Mouse (Mus musculus) brain, embryonic 18.5 days (tissue): ENCODE results near the gene Larp4.
"Not testable (repeated sequence)": the region's sequence is repeated elsewhere in the genome, so short reads cannot be mapped to it uniquely, and the experiment has no call there.

Experiments used
- DNase-seq: peaks from one replicate; pipeline ENCODE4 v3.0.0-alpha.2; 2012; ENCODE audit warnings: low read depth, low spot score

The Larp4 gene

GRCm38 (mm10) chr15:99969765-99970164, at the start of gene Larp4:
Gene Larp4, plus strand, starts transcription at chr15:99970065.
- DNase-seq, result not testable (repeated sequence)

DNA sequence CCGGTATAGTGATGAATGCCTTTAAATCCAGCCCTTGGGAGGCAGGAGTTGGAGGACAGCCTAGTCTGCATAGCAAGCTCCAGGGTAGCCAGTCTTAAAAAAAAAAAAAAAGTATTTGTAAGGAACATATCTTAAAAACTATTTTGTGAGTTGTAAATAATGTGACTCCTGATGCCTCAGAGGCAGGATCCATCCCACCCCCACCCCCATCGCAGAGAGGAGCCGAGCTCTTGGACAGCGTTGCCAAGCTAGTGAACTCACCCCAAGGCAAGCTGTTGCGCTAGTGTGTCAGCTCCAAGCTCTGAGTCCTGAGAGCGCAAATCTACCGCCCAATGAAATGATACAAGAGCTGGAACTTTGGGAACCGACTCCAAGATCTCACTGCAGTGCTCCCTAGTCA, 38.6 kb upstream of the Larp4 start:
- DNase-seq, result no peak

- no peak for DNase-seq
Observed at GRCm38 (mm10) chr15:99934501-99934900, 35.4 kb upstream of the Larp4 start.

- DNase-seq, result no peak
Observed at GRCm38 (mm10) chr15:99936659-99937058, 33.2 kb upstream of the Larp4 start.

DNA sequence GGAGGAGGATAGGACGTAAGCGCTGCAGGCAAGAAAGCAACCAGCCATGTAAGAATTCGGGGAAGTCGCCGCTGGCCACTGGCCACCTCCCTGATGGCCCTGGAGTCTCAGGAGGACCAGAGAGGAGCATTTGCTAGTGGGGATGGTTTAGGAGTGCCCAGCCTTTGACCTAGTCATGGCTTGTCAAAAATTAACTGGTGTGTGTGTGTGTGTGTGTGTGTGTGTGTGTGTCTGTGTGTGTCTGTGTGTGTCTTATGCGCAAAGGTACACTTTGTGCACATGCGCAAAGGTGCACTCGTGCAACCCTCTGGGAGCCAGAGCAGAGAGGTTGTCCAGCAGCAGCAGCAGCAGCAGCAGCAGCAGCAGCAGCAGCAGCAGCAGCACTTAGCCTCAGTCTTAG, 32.0 kb upstream of the Larp4 start:
- no peak for DNase-seq

DNA sequence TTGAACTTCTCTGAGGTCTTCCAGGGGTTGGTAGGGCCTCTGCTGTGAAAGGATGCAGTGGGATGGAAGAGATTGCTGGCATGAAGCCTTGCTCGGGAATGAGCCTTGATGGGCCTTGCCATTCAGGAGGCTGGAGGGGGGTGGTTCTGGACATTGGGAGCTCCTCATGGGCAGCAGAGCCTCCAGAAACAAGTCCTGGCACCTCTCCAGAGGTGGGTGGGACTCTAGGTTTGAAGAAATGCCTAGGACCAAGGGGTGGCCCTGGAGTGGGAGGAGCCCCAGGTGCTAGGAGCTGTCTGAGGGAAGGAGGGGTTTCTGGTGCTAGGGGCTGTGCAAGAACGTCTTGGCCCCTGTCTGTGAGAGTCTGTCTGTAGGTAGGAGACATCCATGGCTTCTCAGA, 29.4 kb upstream of the Larp4 start:
- no peak for DNase-seq

DNA sequence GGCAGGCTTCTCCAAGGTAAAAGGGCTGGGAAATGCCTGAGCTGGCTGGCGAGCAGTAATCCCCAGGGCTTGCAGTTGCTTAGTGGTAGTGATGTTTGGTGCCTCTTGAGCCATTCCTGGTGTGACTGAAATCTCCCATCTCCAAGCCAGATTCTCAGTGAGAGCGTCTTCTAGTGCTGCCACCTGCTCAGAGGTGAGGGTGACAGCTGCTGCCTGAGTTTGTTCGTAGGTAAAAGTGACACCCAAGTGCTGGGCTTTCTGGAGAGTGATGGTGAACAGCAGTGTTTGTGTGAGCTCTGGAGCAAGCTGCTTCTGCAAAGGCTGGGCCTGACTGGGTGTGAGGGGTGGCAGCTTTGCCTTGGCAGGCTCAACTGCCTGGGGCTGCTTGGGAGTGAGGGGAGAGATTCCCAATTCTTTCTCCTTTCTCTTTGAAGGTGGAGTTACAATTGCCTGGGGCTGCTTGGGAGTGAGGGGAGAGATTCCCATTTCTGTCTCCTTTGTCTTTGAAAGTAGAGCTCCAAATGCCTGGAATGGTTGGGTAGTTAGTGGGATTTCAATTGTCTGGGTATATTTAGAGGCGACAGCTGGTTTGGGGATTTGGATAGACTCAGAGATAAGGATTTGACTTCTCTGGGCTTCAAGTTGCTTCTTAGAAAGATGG, 28.8 kb upstream of the Larp4 start:
- DNase-seq, result no peak

- no peak for DNase-seq
Observed at GRCm38 (mm10) chr15:99955324-99955723, 14.5 kb upstream of the Larp4 start.

GRCm38 (mm10) chr15:99965103-99965775, 4.6 kb upstream of the Larp4 start:
- DNase-seq, result no peak

DNA sequence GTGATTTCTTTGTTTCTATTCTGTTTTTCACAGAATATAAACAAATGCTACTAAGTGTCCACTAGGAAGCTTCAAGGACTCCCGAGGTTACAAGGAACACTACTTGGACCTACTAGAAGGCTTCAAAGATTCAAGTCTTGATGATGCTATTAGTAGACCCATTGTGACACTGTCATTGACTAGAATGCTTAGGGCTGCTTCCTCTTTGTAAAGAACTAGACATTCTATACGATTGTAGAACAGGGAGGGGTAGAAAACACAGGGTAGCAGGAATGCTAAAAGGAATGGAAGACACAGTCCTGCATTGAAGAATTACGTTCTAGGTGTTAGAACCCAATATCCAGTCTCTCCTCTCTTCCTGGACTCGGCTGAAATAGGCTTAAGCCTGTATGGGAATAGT, 2.9 kb upstream of the Larp4 start, which contains the start of gene Fam186a:
Gene Fam186a (minus strand): TSS at position 101 of the 400 bp plus-strand sequence.
- DNase-seq, result no peak

DNA sequence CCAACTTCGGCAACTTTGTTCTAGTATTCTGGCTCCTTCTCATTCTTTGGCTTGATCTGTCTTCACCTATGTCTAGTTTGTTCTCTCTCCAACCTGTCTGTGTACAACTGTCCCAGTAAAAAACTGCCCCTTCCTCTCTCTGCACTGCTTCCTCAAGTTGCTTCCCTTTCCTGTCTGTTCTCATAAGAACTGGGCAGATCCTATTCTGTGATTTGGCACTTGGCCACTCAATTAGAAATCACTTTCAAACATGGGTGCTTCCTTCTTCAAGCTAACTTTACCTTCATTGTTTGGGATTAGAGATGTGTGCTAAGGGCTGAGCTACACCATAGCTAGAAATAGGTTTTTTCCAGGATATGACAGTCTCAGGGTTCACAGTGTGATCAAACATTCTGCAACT, 741 bp downstream of the Larp4 start:
- DNase-seq, result no peak

GRCm38 (mm10) chr15:99972361-99972988, 2.6 kb downstream of the Larp4 start:
- DNase-seq, result peak; percentile 86

DNA sequence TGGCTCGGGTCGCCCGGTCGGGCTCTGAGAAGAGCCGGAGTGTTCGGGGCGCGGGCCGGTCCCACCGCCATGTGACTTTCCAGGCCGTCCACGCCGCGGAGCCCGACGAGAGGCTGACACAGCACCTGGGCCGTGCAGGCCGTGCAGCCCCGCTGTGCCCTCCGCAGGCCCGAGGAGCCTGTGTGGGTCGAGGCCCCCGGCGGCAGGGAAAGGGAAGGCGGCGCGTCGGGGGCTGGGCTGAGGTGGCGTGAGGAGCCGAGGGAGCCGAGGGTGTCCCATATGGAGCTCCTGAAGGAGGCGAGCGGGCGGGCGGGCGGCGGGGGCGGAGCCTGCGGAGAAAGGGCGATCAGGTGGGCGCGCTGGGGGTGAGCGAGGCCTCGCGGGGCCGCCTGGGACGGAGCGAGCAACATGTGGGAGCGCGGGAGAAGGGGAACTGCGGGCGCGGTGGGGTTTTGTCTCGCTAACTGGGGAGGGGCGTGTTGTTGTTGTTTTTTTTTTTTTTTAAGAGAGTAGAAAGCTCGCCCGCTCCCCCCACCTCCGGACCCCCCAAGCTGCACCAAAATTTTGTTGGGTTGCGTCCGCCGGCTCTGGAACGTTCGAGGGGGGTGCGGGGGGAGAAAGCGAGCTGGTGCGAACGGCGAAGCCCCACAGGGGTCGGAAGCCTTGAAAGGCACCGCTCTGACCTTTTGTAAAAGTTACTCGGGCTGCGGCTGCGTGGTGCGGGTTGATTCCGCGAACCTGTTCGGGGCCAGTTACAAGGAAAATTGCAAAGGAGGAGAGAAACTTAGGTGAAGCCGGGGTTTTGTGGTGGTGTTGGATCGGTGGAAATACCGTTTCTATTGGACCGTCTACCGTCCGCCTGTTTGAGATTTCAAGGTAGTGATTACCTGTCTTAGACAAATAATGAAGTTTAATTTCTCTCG, 3.4 kb downstream of the Larp4 start:
- DNase-seq, result peak; percentile 39

- DNase-seq, result no peak
Observed at GRCm38 (mm10) chr15:99974476-99975220, 4.8 kb downstream of the Larp4 start.

DNA sequence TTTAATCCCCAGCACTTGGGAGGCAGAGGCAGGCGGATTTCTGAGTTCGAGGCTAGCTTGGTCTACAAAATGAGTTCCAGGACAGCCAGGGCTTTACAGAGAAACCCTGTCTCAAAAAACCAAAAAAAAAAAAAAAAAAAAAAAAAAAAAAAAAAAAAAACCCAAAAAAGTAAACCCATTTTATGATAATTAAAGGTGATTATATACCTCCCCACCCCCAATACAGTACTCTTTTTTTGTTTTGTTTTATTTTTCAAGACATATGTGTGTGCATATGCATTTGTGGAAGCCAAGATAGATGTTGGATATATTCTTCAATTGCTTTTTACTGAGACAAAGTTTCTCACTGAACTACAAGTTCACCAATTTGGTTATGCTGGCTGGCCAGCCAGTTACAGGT, 6.3 kb downstream of the Larp4 start:
- not testable (repeated sequence) for DNase-seq

GRCm38 (mm10) chr15:99979266-99979665, 9.4 kb downstream of the Larp4 start:
- DNase-seq, result no peak

GRCm38 (mm10) chr15:99979715-99980114, 9.8 kb downstream of the Larp4 start:
- no peak for DNase-seq

DNA sequence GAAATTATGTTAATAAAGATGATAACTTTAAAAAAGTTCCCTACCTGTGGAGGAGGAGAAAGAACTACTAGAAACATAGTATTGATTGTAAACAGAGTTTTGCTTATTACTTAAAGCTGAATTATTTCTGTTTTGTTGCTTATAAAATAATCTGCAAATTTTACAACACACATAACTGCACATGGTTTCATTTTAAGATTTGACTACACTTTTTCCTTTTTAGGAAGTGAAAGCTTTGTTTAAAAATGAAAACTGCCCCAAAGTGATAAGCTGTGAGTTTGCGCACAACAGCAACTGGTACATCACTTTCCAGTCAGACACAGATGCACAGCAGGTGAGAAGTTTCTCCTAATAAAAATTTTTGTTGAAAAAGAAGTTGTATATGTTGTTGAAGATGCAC, 23.2 kb downstream of the Larp4 start:
- DNase-seq, result no peak

DNA sequence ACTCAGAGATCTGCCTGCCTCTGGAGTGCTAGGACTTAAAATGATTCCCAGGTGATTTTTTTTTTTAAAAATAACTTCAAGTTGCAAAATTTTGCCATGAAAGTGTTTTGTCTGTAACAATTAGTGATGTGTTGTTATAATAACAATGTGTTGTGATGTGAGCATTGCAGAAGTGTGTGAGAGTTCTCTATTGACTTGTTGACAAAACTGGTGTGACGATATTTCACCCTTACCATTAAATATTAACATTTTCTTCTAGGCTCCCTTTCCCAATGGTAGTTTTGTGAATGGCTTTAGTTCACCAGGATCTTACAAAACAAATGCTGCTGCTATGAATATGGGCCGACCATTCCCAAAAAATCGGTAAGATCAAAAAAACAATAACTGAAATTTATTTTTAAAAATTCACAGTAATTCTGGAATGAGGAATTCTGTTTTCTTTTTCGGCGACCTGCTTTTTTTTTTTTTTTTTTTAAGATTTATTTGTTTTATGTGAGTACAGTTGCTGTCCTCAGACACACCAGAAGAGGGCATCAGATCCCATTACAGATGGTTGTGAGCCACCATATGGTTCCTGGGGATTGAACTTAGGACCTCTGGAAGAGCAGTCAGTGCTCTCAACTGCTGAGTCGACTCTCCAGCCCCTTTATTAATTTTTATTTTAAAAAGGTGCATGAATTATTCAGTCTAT, 27.4 kb downstream of the Larp4 start:
- DNase-seq, result no peak

GRCm38 (mm10) chr15:99999390-99999789, 29.5 kb downstream of the Larp4 start:
- DNase-seq, result no peak
